Mouse (Mus musculus): ENCODE data around the gene Ube2s. TPM values are rescaled to one million over a fixed set of nuclear protein-coding genes. Genes with fewer than 3 reads are reported as not detected.
"Not testable (repeated sequence)": the region's sequence is repeated elsewhere in the genome, so short reads cannot be mapped to it uniquely, and the experiment has no call there.

The Ube2s gene
- total and polyA plus RNA-seq, 3 experiments = 341 to 740 TPM; not detected in 1

- Histone ChIP-seq H3K9ac (ENCODE audit: control insufficient read depth, low read depth, low read length, poor library complexity, severe bottlenecking) (peak overlapping the region; percentile 100), H3K36me3 (ENCODE audit: control insufficient read depth in 1 of 2, insufficient read depth in 2 of 2, low read length in 2 of 2) (peaks cover 22 to 27% of the 10 kb centered on the region in 2 experiments), H3K4me3 (ENCODE audit: control insufficient read depth in 1 of 2, insufficient read depth in 1 of 2, low read depth in 2 of 2, low read length in 2 of 2) (peak overlapping the region; percentile 64 to 96), H3K4me1 (ENCODE audit: control insufficient read depth in 1 of 2, insufficient read depth in 2 of 2, low read length in 2 of 2) (peaks cover 3 to 14% of the 10 kb centered on the region in 2 experiments), H3K79me2 (ENCODE audit: control insufficient read depth, insufficient read depth, low read length, poor library complexity) (peaks cover 27% of the 10 kb centered on the region), H3K27me3 (ENCODE audit: control insufficient read depth in 1 of 2, insufficient read depth in 2 of 2, low read length in 2 of 2) (no peaks in the 10 kb centered on the region), H3K27ac (ENCODE audit: control insufficient read depth, low read depth, low read length) (peak overlapping the region; percentile 62), H3K9me3 (replicated peaks; ENCODE audit: insufficient read depth, low read length) (no peaks in the 10 kb centered on the region)
- TF ChIP-seq POLR2A (IDR thresholded peaks at IDR 0.05; ENCODE audit: control insufficient read depth in 1 of 2, insufficient read depth in 1 of 2, low read depth in 1 of 2, low read length in 2 of 2, poor library complexity in 1 of 2) (peak; percentile 55 to 84; a peak in 3 of 4 replicates), USF1 (IDR thresholded peaks at IDR 0.05; ENCODE audit: low read depth, low read length) (no peak), POLR2AphosphoS2 (IDR thresholded peaks at IDR 0.05; ENCODE audit: low read length) (peak; percentile 56; the same call in 1 of the 2 replicates)
- peak; percentile 37 for DNase-seq (ENCODE audit: low read depth, low spot score)
Measured at GRCm38 (mm10) chr7:4811842-4812302, 518 bp downstream of the Ube2s start.

- DNase-seq (ENCODE audit: low read depth, low spot score) = peak; percentile 35
- peaks cover 22 to 27% of the 10 kb centered on the region in 2 experiments for H3K36me3 ChIP-seq (ENCODE audit: control insufficient read depth in 1 of 2, insufficient read depth in 2 of 2, low read length in 2 of 2)
- H3K27me3 ChIP-seq (ENCODE audit: control insufficient read depth in 1 of 2, insufficient read depth in 2 of 2, low read length in 2 of 2); H3K9me3 ChIP-seq (replicated peaks; ENCODE audit: insufficient read depth, low read length); H3K27ac ChIP-seq (ENCODE audit: control insufficient read depth, low read depth, low read length): not testable (repeated sequence)
- peak; percentile 41; the same call in 1 of the 2 replicates for TF ChIP-seq SIN3A (IDR thresholded peaks at IDR 0.05; ENCODE audit: low read length)
- peak overlapping the region; percentile 64 to 96 for H3K4me3 ChIP-seq (ENCODE audit: control insufficient read depth in 1 of 2, insufficient read depth in 1 of 2, low read depth in 2 of 2, low read length in 2 of 2)
- H3K79me2 ChIP-seq (ENCODE audit: control insufficient read depth, insufficient read depth, low read length, poor library complexity) = peaks cover 27% of the 10 kb centered on the region
- peak overlapping the region; percentile 100 for H3K9ac ChIP-seq (ENCODE audit: control insufficient read depth, low read depth, low read length, poor library complexity, severe bottlenecking)
- H3K4me1 ChIP-seq (ENCODE audit: control insufficient read depth in 1 of 2, insufficient read depth in 2 of 2, low read length in 2 of 2) = peaks cover 3 to 14% of the 10 kb centered on the region in 2 experiments
Measured at GRCm38 (mm10) chr7:4811131-4811530, 1.3 kb downstream of the Ube2s start.

GRCm38 (mm10) chr7:4806716-4807115, 5.7 kb downstream of the Ube2s start:
- H3K4me1 ChIP-seq (ENCODE audit: control insufficient read depth in 1 of 2, insufficient read depth in 2 of 2, low read length in 2 of 2) = peaks cover 3 to 12% of the 10 kb centered on the region in 2 experiments; a peak in 3 of 4 replicates
- H3K79me2 ChIP-seq (ENCODE audit: control insufficient read depth, insufficient read depth, low read length, poor library complexity) = peaks cover 21% of the 10 kb centered on the region
- no peaks in the 10 kb centered on the region for H3K9me3 ChIP-seq (replicated peaks; ENCODE audit: insufficient read depth, low read length)
- TF ChIP-seq ZMIZ1 (IDR thresholded peaks at IDR 0.05; ENCODE audit: low read depth, low read length) (0 out of 2 replicates have a peak, but pooled peaks have one; percentile 12), SMC3 (IDR thresholded peaks at IDR 0.05; ENCODE audit: low read depth, low read length) (peak; percentile 69), RAD21 (IDR thresholded peaks at IDR 0.05; ENCODE audit: low read depth, low read length) (peak; percentile 56), EP300 (IDR thresholded peaks at IDR 0.05; ENCODE audit: low read depth in 1 of 2, low read length in 2 of 2) (no peak), CTCF (IDR thresholded peaks at IDR 0.05 in 2 of 3, conservative IDR thresholded peaks at IDR 0.05 in 1 of 3; ENCODE audit: control insufficient read depth in 1 of 3, insufficient read depth in 1 of 3, low read depth in 2 of 3, low read length in 3 of 3, poor library complexity in 1 of 3, severe bottlenecking in 1 of 3) (peak in 2 of 3 experiments; percentile 56 to 68; a peak in 4 of 6 replicates), MAX (IDR thresholded peaks at IDR 0.05; ENCODE audit: low read length) (no peak), ZNF384 (IDR thresholded peaks at IDR 0.05; ENCODE audit: low read depth, low read length) (0 out of 2 replicates have a peak, but pooled peaks have one; percentile 20), TAL1 (IDR thresholded peaks at IDR 0.05; ENCODE audit: low read length) (no peak), POLR2AphosphoS2 (IDR thresholded peaks at IDR 0.05; ENCODE audit: low read length) (peak; percentile 48; the same call in 1 of the 2 replicates)
- H3K27me3 ChIP-seq (ENCODE audit: control insufficient read depth in 1 of 2, insufficient read depth in 2 of 2, low read length in 2 of 2) = no peaks in the 10 kb centered on the region
- H3K9ac ChIP-seq (ENCODE audit: control insufficient read depth, low read depth, low read length, poor library complexity, severe bottlenecking) = no peak overlapping the region
- H3K27ac ChIP-seq (ENCODE audit: control insufficient read depth, low read depth, low read length) = 0 out of 2 replicates have a peak overlapping the region, but pooled peaks have one; percentile 6
- DNase-seq (ENCODE audit: low read depth, low spot score) = peak; percentile 81
- H3K36me3 ChIP-seq (ENCODE audit: control insufficient read depth in 1 of 2, insufficient read depth in 2 of 2, low read length in 2 of 2) = peaks cover 24 to 27% of the 10 kb centered on the region in 2 experiments
- H3K4me3 ChIP-seq (ENCODE audit: control insufficient read depth in 1 of 2, insufficient read depth in 1 of 2, low read depth in 2 of 2, low read length in 2 of 2) = no peak overlapping the region

Data from MEL (cell line).